8 mouse cellular contexts compared by ENCODE assay signal in genomic region chr4:116122762-116123161, GRCm38 (mm10). TPM values are rescaled to one million over a fixed set of nuclear protein-coding genes. Genes with fewer than 3 reads are reported as not detected.
DNase-seq lines count a peak whose midpoint lies in the region; ATAC-seq and TF ChIP-seq lines count a peak whose summit lies in the region.

No protein-coding gene starts in this region.

- no peak overlapping the region for H3K27ac ChIP-seq in kidney, postnatal 0 days
- H3K27ac ChIP-seq in embryonic facial prominence, embryonic 15.5 days (replicated peaks) = no peak overlapping the region
- no peak overlapping the region for H3K27ac ChIP-seq in limb, embryonic 12.5 days
- no peak overlapping the region for H3K27ac ChIP-seq in neural tube, embryonic 14.5 days (ENCODE audit: low read depth, low read length)

- no peaks in the 10 kb centered on the region for H3K36me3 ChIP-seq in kidney, postnatal 0 days (ENCODE audit: insufficient read depth, low read length)
- no peaks in the 10 kb centered on the region; the same call in 1 of the 2 replicates for H3K36me3 ChIP-seq in embryonic facial prominence, embryonic 15.5 days
- H3K36me3 ChIP-seq in limb, embryonic 12.5 days = peaks cover 22% of the 10 kb centered on the region
- H3K36me3 ChIP-seq in neural tube, embryonic 14.5 days (ENCODE audit: control insufficient read depth, insufficient read depth, low read length) = no peaks in the 10 kb centered on the region

- peak overlapping the region; percentile 66 for H3K4me2 ChIP-seq in kidney, postnatal 0 days (ENCODE audit: low read length)
- H3K4me2 ChIP-seq in embryonic facial prominence, embryonic 15.5 days (replicated peaks) = peak overlapping the region; percentile 62
- peak overlapping the region; percentile 73 for H3K4me2 ChIP-seq in limb, embryonic 12.5 days
- peak overlapping the region; percentile 74; the same call in 1 of the 2 replicates for H3K4me2 ChIP-seq in neural tube, embryonic 14.5 days (ENCODE audit: low read depth, low read length)

- 0% methylated on average over 1 of the region's 1 CpGs for WGBS in kidney, postnatal 0 days
- 0% methylated on average over 1 of the region's 1 CpGs for WGBS in embryonic facial prominence, embryonic 15.5 days
- 0% methylated on average over 1 of the region's 1 CpGs for WGBS in limb, embryonic 12.5 days
- 4% methylated on average over 1 of the region's 1 CpGs for WGBS in neural tube, embryonic 14.5 days

- ATAC-seq in kidney, postnatal 0 days (replicated peaks; ENCODE audit: low FRiP score, low read depth) = no peak
- no peak for ATAC-seq in embryonic facial prominence, embryonic 15.5 days (ENCODE audit: insufficient number of reproducible peaks, low FRiP score, low TSS enrichment, low read depth)
- ATAC-seq in limb, embryonic 12.5 days (ENCODE audit: insufficient number of reproducible peaks, insufficient read depth, low FRiP score, low TSS enrichment, low read depth) = no peak
- no peak for ATAC-seq in neural tube, embryonic 14.5 days (ENCODE audit: low read depth)
- no peak for ATAC-seq in cerebellum, adult (ENCODE audit: insufficient number of reproducible peaks, low FRiP score, low TSS enrichment)

- TF ChIP-seq CTCF in kidney, postnatal 0 days (IDR thresholded peaks at IDR 0.05; ENCODE audit: low read depth) = no peak

- peak overlapping the region; percentile 61 for H3K9ac ChIP-seq in kidney, postnatal 0 days (ENCODE audit: low read depth, low read length)
- H3K9ac ChIP-seq in embryonic facial prominence, embryonic 15.5 days = peak overlapping the region; percentile 26; the same call in 1 of the 2 replicates
- H3K9ac ChIP-seq in limb, embryonic 12.5 days (replicated peaks) = peak overlapping the region; percentile 66
- H3K9ac ChIP-seq in neural tube, embryonic 14.5 days (replicated peaks; ENCODE audit: low read depth, low read length) = no peak overlapping the region

- no peaks in the 10 kb centered on the region for H3K27me3 ChIP-seq in kidney, postnatal 0 days (ENCODE audit: insufficient read depth, low read length)
- H3K27me3 ChIP-seq in embryonic facial prominence, embryonic 15.5 days = no peaks in the 10 kb centered on the region
- no peaks in the 10 kb centered on the region for H3K27me3 ChIP-seq in limb, embryonic 12.5 days
- no peaks in the 10 kb centered on the region for H3K27me3 ChIP-seq in neural tube, embryonic 14.5 days (ENCODE audit: control insufficient read depth, insufficient read depth, low read length)

- 0 out of 2 replicates have a peak, but pooled peaks cover 6% of the 10 kb centered on the region for H3K4me1 ChIP-seq in kidney, postnatal 0 days (replicated peaks; ENCODE audit: insufficient read depth, low read length)
- peaks cover 10% of the 10 kb centered on the region for H3K4me1 ChIP-seq in embryonic facial prominence, embryonic 15.5 days
- peaks cover 13% of the 10 kb centered on the region for H3K4me1 ChIP-seq in limb, embryonic 12.5 days (replicated peaks)
- H3K4me1 ChIP-seq in neural tube, embryonic 14.5 days (ENCODE audit: control insufficient read depth, insufficient read depth, low read length) = no peaks in the 10 kb centered on the region

- no peaks in the 10 kb centered on the region for H3K9me3 ChIP-seq in kidney, postnatal 0 days (replicated peaks; ENCODE audit: low read length)
- H3K9me3 ChIP-seq in embryonic facial prominence, embryonic 15.5 days (replicated peaks) = no peaks in the 10 kb centered on the region
- H3K9me3 ChIP-seq in limb, embryonic 12.5 days = no peaks in the 10 kb centered on the region
- H3K9me3 ChIP-seq in neural tube, embryonic 14.5 days (ENCODE audit: control insufficient read depth, low read length) = no peaks in the 10 kb centered on the region

- no peak for DNase-seq in kidney, postnatal 0 days (ENCODE audit: low spot score)
- DNase-seq in kidney, adult 8-10 months = no peak
- no peak for DNase-seq in yolk sac, embryonic 10.5 days (ENCODE audit: low spot score)
- DNase-seq in layer of hippocampus, postnatal 25 days (ENCODE audit: extremely low spot score in 1 of 2, low spot score in 1 of 2) = no peak

- H3K4me3 ChIP-seq in kidney, postnatal 0 days (replicated peaks; ENCODE audit: low read depth, low read length) = peak overlapping the region; percentile 47
- peak overlapping the region; percentile 59 for H3K4me3 ChIP-seq in embryonic facial prominence, embryonic 15.5 days (replicated peaks)
- H3K4me3 ChIP-seq in limb, embryonic 12.5 days (replicated peaks) = peak overlapping the region; percentile 53
- no peak overlapping the region for H3K4me3 ChIP-seq in neural tube, embryonic 14.5 days (ENCODE audit: low read depth, low read length)

RNA-seq across cellular contexts. Expression of gene Rad54l, which starts 0.7 kb away (rescaled TPM):
- 10.4 and 13.5 TPM in 2 replicates for polyA plus RNA-seq in kidney, postnatal 0 days (2015; fragmentation: Nextera tagmentation; extraction: Ambion mirVana)
- polyA plus RNA-seq in embryonic facial prominence, embryonic 15.5 days (2015; fragmentation: Nextera tagmentation; extraction: Ambion mirVana) = 21.8 and 23.6 TPM in 2 replicates
- polyA plus RNA-seq in limb, embryonic 12.5 days (2016; fragmentation: Nextera tagmentation; extraction: Ambion mirVana) = 53.9 and 59.2 TPM in 2 replicates
- polyA plus RNA-seq in neural tube, embryonic 14.5 days (2014; fragmentation: Nextera tagmentation; extraction: Ambion mirVana) = 4.8 and 6.3 TPM in 2 replicates
- under 1 TPM; 0.54 to 0.99 TPM for total RNA-seq in layer of hippocampus, postnatal 25 days (2021)

RNA-seq across cellular contexts. Expression of gene Pomgnt1, which starts 0.9 kb away (rescaled TPM):
- 52.2 and 55.9 TPM in 2 replicates for polyA plus RNA-seq in kidney, postnatal 0 days (2015; fragmentation: Nextera tagmentation; extraction: Ambion mirVana)
- 61.5 and 65.2 TPM in 2 replicates for polyA plus RNA-seq in embryonic facial prominence, embryonic 15.5 days (2015; fragmentation: Nextera tagmentation; extraction: Ambion mirVana)
- 73.8 and 74.8 TPM in 2 replicates for polyA plus RNA-seq in limb, embryonic 12.5 days (2016; fragmentation: Nextera tagmentation; extraction: Ambion mirVana)
- polyA plus RNA-seq in neural tube, embryonic 14.5 days (2014; fragmentation: Nextera tagmentation; extraction: Ambion mirVana) = 73.5 and 74.0 TPM in 2 replicates
- total RNA-seq in layer of hippocampus, postnatal 25 days (2021) = 10 to 100 TPM; 64.5 to 68.6 TPM

RNA-seq across cellular contexts. Expression of gene Lurap1, which starts 28.4 kb away (rescaled TPM):
- 4.5 and 4.9 TPM in 2 replicates for polyA plus RNA-seq in kidney, postnatal 0 days (2015; fragmentation: Nextera tagmentation; extraction: Ambion mirVana)
- 3.2 and 3.4 TPM in 2 replicates for polyA plus RNA-seq in embryonic facial prominence, embryonic 15.5 days (2015; fragmentation: Nextera tagmentation; extraction: Ambion mirVana)
- polyA plus RNA-seq in limb, embryonic 12.5 days (2016; fragmentation: Nextera tagmentation; extraction: Ambion mirVana) = 2.6 and 2.8 TPM in 2 replicates
- polyA plus RNA-seq in neural tube, embryonic 14.5 days (2014; fragmentation: Nextera tagmentation; extraction: Ambion mirVana) = 2.1 and 2.9 TPM in 2 replicates
- 10 to 100 TPM; 19.7 to 23.7 TPM for total RNA-seq in layer of hippocampus, postnatal 25 days (2021)

RNA-seq across cellular contexts. Expression of gene Tspan1, which starts 44.6 kb away (rescaled TPM):
- 16.5 and 20.0 TPM in 2 replicates for polyA plus RNA-seq in kidney, postnatal 0 days (2015; fragmentation: Nextera tagmentation; extraction: Ambion mirVana)
- polyA plus RNA-seq in embryonic facial prominence, embryonic 15.5 days (2015; fragmentation: Nextera tagmentation; extraction: Ambion mirVana) = 5.9 and 9.7 TPM in 2 replicates
- polyA plus RNA-seq in limb, embryonic 12.5 days (2016; fragmentation: Nextera tagmentation; extraction: Ambion mirVana) = 0.10 and 0.16 TPM in 2 replicates
- polyA plus RNA-seq in neural tube, embryonic 14.5 days (2014; fragmentation: Nextera tagmentation; extraction: Ambion mirVana) = 0.09 TPM in 1 of 2 replicates, not detected in the other
- not detected for total RNA-seq in layer of hippocampus, postnatal 25 days (2021)

RNA-seq across cellular contexts. Expression of gene Lrrc41, which starts 47.7 kb away (rescaled TPM):
- polyA plus RNA-seq in kidney, postnatal 0 days (2015; fragmentation: Nextera tagmentation; extraction: Ambion mirVana) = 62.6 and 65.1 TPM in 2 replicates
- polyA plus RNA-seq in embryonic facial prominence, embryonic 15.5 days (2015; fragmentation: Nextera tagmentation; extraction: Ambion mirVana) = 79.5 and 81.6 TPM in 2 replicates
- 78.9 and 82.6 TPM in 2 replicates for polyA plus RNA-seq in limb, embryonic 12.5 days (2016; fragmentation: Nextera tagmentation; extraction: Ambion mirVana)
- polyA plus RNA-seq in neural tube, embryonic 14.5 days (2014; fragmentation: Nextera tagmentation; extraction: Ambion mirVana) = 77.5 and 84.3 TPM in 2 replicates
- 10 to 100 TPM; 46.0 to 46.8 TPM for total RNA-seq in layer of hippocampus, postnatal 25 days (2021)
